Mouse (Mus musculus): Measurements from ENCODE around the gene Gan. TPM values are rescaled to one million over a fixed set of nuclear protein-coding genes. Genes with fewer than 3 reads are reported as not detected.

Gene Gan
- polyA plus RNA-seq, 1 experiment from 2014 or later: 3.3 TPM

DNA sequence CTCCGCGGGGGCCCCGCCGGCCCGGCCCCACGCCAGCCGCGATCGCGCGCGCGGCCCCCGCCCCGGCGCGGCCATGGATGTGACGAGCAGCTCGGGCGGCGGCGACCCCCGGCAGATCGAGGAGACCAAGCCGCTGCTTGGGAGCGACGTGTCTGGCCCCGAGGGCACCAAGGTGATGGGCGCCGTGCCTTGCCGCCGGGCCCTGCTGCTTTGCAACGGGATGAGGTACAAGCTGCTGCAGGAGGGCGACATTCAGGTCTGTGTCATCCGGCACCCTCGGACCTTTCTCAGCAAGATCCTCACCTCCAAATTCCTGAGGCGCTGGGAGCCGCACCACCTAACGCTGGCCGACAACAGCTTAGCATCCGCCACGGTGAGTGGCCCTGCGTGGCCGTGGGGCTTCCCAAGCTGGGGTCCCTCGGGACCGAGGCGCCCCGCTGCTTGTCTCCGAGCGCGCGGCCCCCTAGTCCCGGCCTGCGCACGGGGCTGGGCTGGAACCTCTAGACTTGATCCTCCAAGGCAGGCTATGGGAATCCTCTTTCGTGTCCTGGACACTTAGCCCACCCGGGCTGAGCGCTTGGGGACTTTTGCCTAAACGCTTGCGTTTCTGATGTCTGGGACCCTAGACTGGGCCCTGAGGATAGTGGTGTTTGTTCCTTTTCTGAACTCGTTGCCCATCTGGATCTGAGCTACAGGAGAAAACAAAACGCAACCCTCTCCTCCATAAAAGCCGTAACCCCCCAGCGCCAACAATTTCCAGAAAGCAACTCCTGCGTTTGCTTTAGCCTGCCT, 99.3 kb downstream of the Gan start, which contains the start of gene Cmip:
Cmip (plus strand) TSS at position 36 of the 792 bp plus-strand sequence.
- under 1% methylated on average over 46 of the region's 65 CpGs for WGBS
- H3K4me2 ChIP-seq (replicated peaks; ENCODE audit: low read depth, low read length): peak within 1 kb of the TSS; percentile 78
- DNase-seq (ENCODE audit: low spot score) (peak; percentile 41), ATAC-seq (peak; percentile 2)
- H3K9me3 ChIP-seq (ENCODE audit: low read length): no peaks in the 10 kb centered on the region
- peak within 1 kb of the TSS; percentile 96 for H3K4me3 ChIP-seq (ENCODE audit: low read depth, low read length)
- peaks cover 28% of the 10 kb centered on the region; the same call in 1 of the 2 replicates for H3K4me1 ChIP-seq (ENCODE audit: insufficient read depth, low read depth, low read length)
- peak within 1 kb of the TSS; percentile 94 for H3K9ac ChIP-seq (replicated peaks; ENCODE audit: low read depth)
- no peaks in the 10 kb centered on the region for H3K27me3 ChIP-seq (replicated peaks; ENCODE audit: insufficient read depth, low read length)
- H3K27ac ChIP-seq (ENCODE audit: low read length): peak within 1 kb of the TSS; percentile 95
- no peak for TF ChIP-seq EP300 (IDR thresholded peaks at IDR 0.05)
- TF ChIP-seq CTCF (IDR thresholded peaks at IDR 0.05): no peak
- H3K36me3 ChIP-seq (ENCODE audit: insufficient read depth, low read length): no peaks in the 10 kb centered on the region

DNA sequence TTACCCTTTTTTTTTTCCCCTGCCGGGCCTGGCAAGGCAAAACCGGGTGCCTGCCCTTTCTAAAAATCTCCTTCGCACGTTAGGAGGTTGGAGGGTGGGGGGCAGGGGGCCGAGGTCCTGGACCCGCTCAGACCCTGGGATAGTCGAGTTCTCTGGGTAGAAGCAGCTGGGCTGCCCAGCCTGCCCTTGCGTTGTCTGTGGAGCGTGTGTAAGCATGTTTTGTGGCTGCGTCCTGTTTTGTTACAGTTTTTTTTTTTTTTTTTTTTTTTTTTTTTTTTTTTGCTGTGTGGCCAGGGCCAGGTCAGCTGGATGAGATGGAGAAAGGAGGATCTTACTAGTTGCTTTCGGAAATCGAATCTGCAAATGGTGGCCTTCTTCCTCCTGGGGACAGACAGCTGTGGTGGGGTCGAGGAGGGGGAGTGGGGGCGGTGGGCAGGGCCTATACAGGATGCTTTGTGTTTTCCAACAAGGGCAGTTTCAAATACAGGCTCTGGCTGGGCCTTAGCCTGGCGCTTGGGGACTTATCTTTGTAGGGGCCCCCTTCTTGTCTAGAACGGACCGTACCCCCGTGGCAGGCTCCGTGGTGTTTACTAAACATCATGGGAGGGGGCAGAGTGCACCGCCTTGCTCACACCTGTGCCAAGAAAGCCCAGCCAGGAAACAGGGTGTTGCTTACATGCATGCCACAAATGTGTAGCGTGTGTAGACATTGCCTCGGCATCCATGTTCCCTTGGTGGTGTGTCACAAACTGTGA, 100.1 kb downstream of the Gan start:
- Histone ChIP-seq H3K9me3 (ENCODE audit: low read length) (no peaks in the 10 kb centered on the region), H3K4me2 (replicated peaks; ENCODE audit: low read depth, low read length) (peak overlapping the region; percentile 78), H3K36me3 (ENCODE audit: insufficient read depth, low read length) (no peaks in the 10 kb centered on the region), H3K4me1 (ENCODE audit: insufficient read depth, low read depth, low read length) (peaks cover 29% of the 10 kb centered on the region; the same call in 1 of the 2 replicates), H3K4me3 (ENCODE audit: low read depth, low read length) (peak overlapping the region; percentile 96), H3K9ac (replicated peaks; ENCODE audit: low read depth) (peak overlapping the region; percentile 94), H3K27me3 (replicated peaks; ENCODE audit: insufficient read depth, low read length) (no peaks in the 10 kb centered on the region), H3K27ac (ENCODE audit: low read length) (peak overlapping the region; percentile 95)
- WGBS: under 1% methylated on average over 22 of the region's 22 CpGs
- ATAC-seq: peak; percentile 2; the same call in 1 of the 2 replicates
- TF ChIP-seq EP300 (IDR thresholded peaks at IDR 0.05): no peak
- no peak for TF ChIP-seq CTCF (IDR thresholded peaks at IDR 0.05)
- DNase-seq (ENCODE audit: low spot score): peak; percentile 79

DNA sequence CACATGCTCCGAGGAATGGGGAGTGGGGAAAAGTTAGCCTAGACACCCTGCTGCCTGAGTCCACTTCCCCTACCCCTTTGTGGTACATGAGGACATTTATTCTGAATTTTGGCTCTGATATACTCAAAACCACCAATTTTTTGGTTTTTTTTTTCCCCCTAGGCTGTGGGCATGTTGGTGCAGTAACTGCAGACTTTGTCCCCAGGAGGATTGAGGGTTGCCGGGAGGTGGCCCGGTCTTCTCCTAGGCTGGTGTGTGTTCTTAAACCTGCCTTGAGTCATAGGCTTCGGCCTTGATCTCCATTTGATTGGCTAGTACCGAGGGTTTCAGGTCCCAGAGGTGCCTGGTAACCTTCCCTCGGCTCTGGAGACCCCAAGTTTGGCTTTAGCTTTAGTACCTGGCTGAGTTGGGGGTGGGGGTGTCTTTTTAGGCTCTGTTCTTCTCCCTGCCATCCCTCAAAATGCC, 100.7 kb downstream of the Gan start:
- Histone ChIP-seq H3K36me3 (ENCODE audit: insufficient read depth, low read length) (no peaks in the 10 kb centered on the region), H3K9ac (replicated peaks; ENCODE audit: low read depth) (peak overlapping the region; percentile 35), H3K27ac (ENCODE audit: low read length) (peak overlapping the region; percentile 95), H3K4me2 (replicated peaks; ENCODE audit: low read depth, low read length) (peak overlapping the region; percentile 78), H3K4me1 (ENCODE audit: insufficient read depth, low read depth, low read length) (peaks cover 33% of the 10 kb centered on the region; the same call in 1 of the 2 replicates), H3K27me3 (replicated peaks; ENCODE audit: insufficient read depth, low read length) (no peaks in the 10 kb centered on the region), H3K9me3 (ENCODE audit: low read length) (no peaks in the 10 kb centered on the region), H3K4me3 (ENCODE audit: low read depth, low read length) (peak overlapping the region; percentile 96)
- WGBS: 28% methylated on average over 6 of the region's 6 CpGs
- ATAC-seq: no peak
- TF ChIP-seq EP300 (IDR thresholded peaks at IDR 0.05): no peak
- no peak for TF ChIP-seq CTCF (IDR thresholded peaks at IDR 0.05)
- DNase-seq (ENCODE audit: low spot score): no peak

DNA sequence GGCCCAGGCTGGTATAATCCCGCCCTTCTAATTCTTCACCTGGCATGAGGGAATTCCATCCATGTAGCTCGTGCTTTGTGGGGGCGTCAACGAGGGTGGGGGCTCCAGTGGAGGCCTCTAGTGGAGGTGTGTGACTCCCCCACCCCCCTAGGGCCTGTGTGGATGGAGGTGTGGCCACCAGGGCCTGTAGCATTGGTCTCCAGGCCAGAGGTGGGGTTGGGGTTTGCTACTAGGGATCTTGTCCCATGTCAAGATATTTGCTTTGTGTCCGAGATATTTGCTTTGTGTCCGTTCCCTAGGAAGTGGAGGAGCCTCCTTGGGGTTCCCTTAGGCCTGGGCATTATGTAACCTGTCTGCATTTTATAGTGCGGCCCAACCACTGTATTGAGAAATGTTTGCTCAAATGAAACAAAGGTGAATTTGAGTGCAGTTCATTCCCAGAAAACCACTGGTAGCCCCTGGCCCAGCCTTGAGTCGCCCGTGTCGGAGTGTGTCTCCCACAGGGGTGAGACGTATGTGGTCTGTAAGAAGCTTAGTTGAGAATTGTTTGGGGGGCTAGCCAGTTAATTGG, 101.6 kb downstream of the Gan start:
- H3K36me3 ChIP-seq (ENCODE audit: insufficient read depth, low read length): no peaks in the 10 kb centered on the region
- peak overlapping the region; percentile 35 for H3K9ac ChIP-seq (replicated peaks; ENCODE audit: low read depth)
- WGBS: 47% methylated on average over 11 of the region's 11 CpGs
- H3K27ac ChIP-seq (ENCODE audit: low read length): peak overlapping the region; percentile 95
- peak overlapping the region; percentile 78 for H3K4me2 ChIP-seq (replicated peaks; ENCODE audit: low read depth, low read length)
- peak overlapping the region; percentile 96 for H3K4me3 ChIP-seq (ENCODE audit: low read depth, low read length)
- TF ChIP-seq EP300 (IDR thresholded peaks at IDR 0.05) (peak; percentile 60), CTCF (IDR thresholded peaks at IDR 0.05) (peak; percentile 19)
- H3K4me1 ChIP-seq (ENCODE audit: insufficient read depth, low read depth, low read length): peaks cover 34% of the 10 kb centered on the region; the same call in 1 of the 2 replicates
- ATAC-seq (peak; percentile 31), DNase-seq (ENCODE audit: low spot score) (peak; percentile 86)
- H3K27me3 ChIP-seq (replicated peaks; ENCODE audit: insufficient read depth, low read length): no peaks in the 10 kb centered on the region
- no peaks in the 10 kb centered on the region for H3K9me3 ChIP-seq (ENCODE audit: low read length)

DNA sequence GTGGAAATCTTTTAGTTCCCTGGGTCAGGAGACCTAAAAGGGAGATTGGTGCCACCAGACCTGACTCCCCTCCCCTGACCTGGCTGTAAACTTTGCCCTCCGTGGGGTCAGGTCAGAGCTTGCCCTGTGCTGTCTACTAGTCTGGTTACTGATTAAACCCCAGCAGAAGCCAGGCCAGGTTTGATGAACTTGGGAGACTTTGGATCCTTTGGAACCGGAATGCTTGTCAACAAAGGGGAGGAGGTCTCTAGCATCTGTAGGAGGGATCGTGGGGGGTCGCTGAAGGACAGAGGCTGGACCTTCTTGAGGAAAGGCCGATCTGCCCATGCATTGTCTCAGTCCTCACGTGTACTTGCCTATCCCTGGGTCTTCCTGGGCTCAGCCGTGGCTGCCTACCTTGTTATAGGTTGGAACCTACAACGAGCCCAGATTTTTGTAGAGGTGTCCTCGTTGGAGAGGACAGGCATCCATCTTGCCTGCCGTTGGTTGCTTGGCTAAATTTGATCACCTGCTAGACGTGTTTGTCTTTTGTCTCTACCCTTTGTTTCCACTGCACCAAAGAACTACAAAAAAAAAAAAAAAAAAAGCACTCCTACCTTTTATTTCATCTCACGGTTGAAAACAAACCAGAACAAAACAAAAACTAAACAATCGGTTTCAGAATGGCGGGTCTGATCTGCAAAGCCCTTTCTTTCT, 102.4 kb downstream of the Gan start:
- 25% methylated on average over 14 of the region's 14 CpGs for WGBS
- no peak for DNase-seq (ENCODE audit: low spot score)
- no peaks in the 10 kb centered on the region for H3K36me3 ChIP-seq (ENCODE audit: insufficient read depth, low read length)
- H3K4me2 ChIP-seq (replicated peaks; ENCODE audit: low read depth, low read length): peak overlapping the region; percentile 78
- TF ChIP-seq CTCF (IDR thresholded peaks at IDR 0.05): no peak
- no peak for TF ChIP-seq EP300 (IDR thresholded peaks at IDR 0.05)
- no peaks in the 10 kb centered on the region for H3K9me3 ChIP-seq (ENCODE audit: low read length)
- H3K9ac ChIP-seq (replicated peaks; ENCODE audit: low read depth): peak overlapping the region; percentile 26; the same call in 1 of the 2 replicates
- peak overlapping the region; percentile 72 for H3K27ac ChIP-seq (ENCODE audit: low read length)
- ATAC-seq: no peak
- peak overlapping the region; percentile 96; the same call in 1 of the 2 replicates for H3K4me3 ChIP-seq (ENCODE audit: low read depth, low read length)
- peaks cover 34% of the 10 kb centered on the region; the same call in 1 of the 2 replicates for H3K4me1 ChIP-seq (ENCODE audit: insufficient read depth, low read depth, low read length)
- H3K27me3 ChIP-seq (replicated peaks; ENCODE audit: insufficient read depth, low read length): no peaks in the 10 kb centered on the region

Data from lung, postnatal 0 days (tissue).